Mouse (Mus musculus) thymus, postnatal 4 days (tissue): Measurements from ENCODE around the gene Gm43518.
A peak's percentile ranks its signal among the peaks of the same experiment; 100 is the strongest.

Experiments used
- DNase-seq: peaks from one replicate; pipeline ENCODE4 v3.0.0; 2021

Gm43518 gene

GRCm38 (mm10) chr5:123927118-123927517 lies at the start of gene Gm43518:
TSS of gene Gm43518 (plus strand) at chr5:123927418.
- no peak for DNase-seq

- no peak for DNase-seq
These were observed 49.2 kb upstream of the Gm43518 start for GRCm38 (mm10) chr5:123878056-123878455.

GRCm38 (mm10) chr5:123879928-123880327 lies 47.3 kb upstream of the Gm43518 start, which contains the start of gene Hcar1:
TSS of gene Hcar1 (minus strand) at chr5:123880020.
- DNase-seq, result no peak

- no peak for DNase-seq
These were observed 46.4 kb upstream of the Gm43518 start for GRCm38 (mm10) chr5:123880778-123881177.

- no peak for DNase-seq
These were observed 43.3 kb upstream of the Gm43518 start for GRCm38 (mm10) chr5:123883891-123884290.

- no peak for DNase-seq
These were observed 42.9 kb upstream of the Gm43518 start for GRCm38 (mm10) chr5:123884332-123884731.

GRCm38 (mm10) chr5:123886365-123886764 lies 40.9 kb upstream of the Gm43518 start:
- DNase-seq, result no peak

GRCm38 (mm10) chr5:123890312-123890711 lies 36.9 kb upstream of the Gm43518 start:
- DNase-seq, result no peak

- no peak for DNase-seq
These were observed 36.2 kb upstream of the Gm43518 start for GRCm38 (mm10) chr5:123890987-123891386.

GRCm38 (mm10) chr5:123891669-123892068 lies 35.5 kb upstream of the Gm43518 start:
- peak; percentile 78 for DNase-seq

- DNase-seq, result no peak
These were observed 33.7 kb upstream of the Gm43518 start for GRCm38 (mm10) chr5:123893520-123893919.

GRCm38 (mm10) chr5:123896395-123896794 lies 30.8 kb upstream of the Gm43518 start:
- DNase-seq, result no peak

GRCm38 (mm10) chr5:123897352-123897751 lies 29.9 kb upstream of the Gm43518 start:
- DNase-seq, result no peak

- DNase-seq, result peak; percentile 23
These were observed 23.1 kb upstream of the Gm43518 start for GRCm38 (mm10) chr5:123904059-123904672.

- no peak for DNase-seq
These were observed 20.9 kb upstream of the Gm43518 start for GRCm38 (mm10) chr5:123906146-123906975.

- peak; percentile 100 for DNase-seq
These were observed 20.1 kb upstream of the Gm43518 start, which contains the start of gene Denr for GRCm38 (mm10) chr5:123906976-123907630. TSS of gene Denr (plus strand) at chr5:123907175.

GRCm38 (mm10) chr5:123907631-123907977 lies 19.6 kb upstream of the Gm43518 start:
- DNase-seq, result no peak

- peak; percentile 28 for DNase-seq
These were observed 12.4 kb upstream of the Gm43518 start for GRCm38 (mm10) chr5:123914852-123915251.

GRCm38 (mm10) chr5:123922112-123922511 lies 5.1 kb upstream of the Gm43518 start:
- no peak for DNase-seq

GRCm38 (mm10) chr5:123930508-123930989 lies 3.3 kb downstream of the Gm43518 start, which contains the start of gene Ccdc62:
TSS of gene Ccdc62 (plus strand) at chr5:123930679.
- DNase-seq, result peak; percentile 95

- DNase-seq, result no peak
These were observed 3.9 kb downstream of the Gm43518 start for GRCm38 (mm10) chr5:123931131-123931530.

GRCm38 (mm10) chr5:123932927-123933326 lies 5.7 kb downstream of the Gm43518 start:
- no peak for DNase-seq

GRCm38 (mm10) chr5:123933556-123933955 lies 6.3 kb downstream of the Gm43518 start:
- DNase-seq, result no peak
